Mouse (Mus musculus): ENCODE measurements around the gene Asap2.

Asap2 gene

GRCm38 (mm10) chr12:21166884-21167575, 176.8 kb downstream of the Asap2 start:
- no peak for DNase-seq (ENCODE audit: low read depth)

GRCm38 (mm10) chr12:21167741-21168140, 177.5 kb downstream of the Asap2 start:
- DNase-seq (ENCODE audit: low read depth): no peak

GRCm38 (mm10) chr12:21168149-21168548, 177.9 kb downstream of the Asap2 start:
- no peak for DNase-seq (ENCODE audit: low read depth)

- DNase-seq (ENCODE audit: low read depth): no peak
Measured at GRCm38 (mm10) chr12:21171776-21172490, 181.7 kb downstream of the Asap2 start.

GRCm38 (mm10) chr12:21173847-21174412, 183.7 kb downstream of the Asap2 start:
- no peak for DNase-seq (ENCODE audit: low read depth)

GRCm38 (mm10) chr12:21176399-21176798, 186.1 kb downstream of the Asap2 start:
- no peak for DNase-seq (ENCODE audit: low read depth)

- DNase-seq (ENCODE audit: low read depth): no peak
Measured at GRCm38 (mm10) chr12:21177123-21177698, 187.0 kb downstream of the Asap2 start.

- DNase-seq (ENCODE audit: low read depth): no peak
Measured at GRCm38 (mm10) chr12:21180091-21180490, 189.8 kb downstream of the Asap2 start.

GRCm38 (mm10) chr12:21182786-21183185, 192.5 kb downstream of the Asap2 start:
- DNase-seq (ENCODE audit: low read depth): no peak

GRCm38 (mm10) chr12:21183321-21183720, 193.1 kb downstream of the Asap2 start:
- no peak for DNase-seq (ENCODE audit: low read depth)

- no peak for DNase-seq (ENCODE audit: low read depth)
Measured at GRCm38 (mm10) chr12:21186145-21186544, 195.9 kb downstream of the Asap2 start.

- no peak for DNase-seq (ENCODE audit: low read depth)
Measured at GRCm38 (mm10) chr12:21188880-21189279, 198.6 kb downstream of the Asap2 start.

GRCm38 (mm10) chr12:21191546-21191945, 201.3 kb downstream of the Asap2 start:
- no peak for DNase-seq (ENCODE audit: low read depth)

GRCm38 (mm10) chr12:21195497-21195896, 205.2 kb downstream of the Asap2 start:
- DNase-seq (ENCODE audit: low read depth): no peak

GRCm38 (mm10) chr12:21196420-21196819, 206.2 kb downstream of the Asap2 start:
- DNase-seq (ENCODE audit: low read depth): peak; percentile 57

- no peak for DNase-seq (ENCODE audit: low read depth)
Measured at GRCm38 (mm10) chr12:21200613-21201012, 210.4 kb downstream of the Asap2 start.

GRCm38 (mm10) chr12:21201485-21202269, 211.4 kb downstream of the Asap2 start:
- DNase-seq (ENCODE audit: low read depth): no peak

- peak; percentile 33 for DNase-seq (ENCODE audit: low read depth)
Measured at GRCm38 (mm10) chr12:21204701-21205312, 214.5 kb downstream of the Asap2 start.

- no peak for DNase-seq (ENCODE audit: low read depth)
Measured at GRCm38 (mm10) chr12:21205799-21206198, 215.5 kb downstream of the Asap2 start.

- peak; percentile 24 for DNase-seq (ENCODE audit: low read depth)
Measured at GRCm38 (mm10) chr12:21207422-21207821, 217.2 kb downstream of the Asap2 start.

- no peak for DNase-seq (ENCODE audit: low read depth)
Measured at GRCm38 (mm10) chr12:21208172-21208795, 218.0 kb downstream of the Asap2 start.

All from NIH3T3 (cell line).